Mouse (Mus musculus) thymus, adult 18-20 months (tissue): ENCODE results near the gene Pard3b.

Experiments
- DNase-seq, 2 experiments: peaks; one replicate each; pipeline ENCODE4 v3.0.0; 2022; ENCODE audit warnings: mixed read lengths in 2 of 2

Pard3b gene

DNA sequence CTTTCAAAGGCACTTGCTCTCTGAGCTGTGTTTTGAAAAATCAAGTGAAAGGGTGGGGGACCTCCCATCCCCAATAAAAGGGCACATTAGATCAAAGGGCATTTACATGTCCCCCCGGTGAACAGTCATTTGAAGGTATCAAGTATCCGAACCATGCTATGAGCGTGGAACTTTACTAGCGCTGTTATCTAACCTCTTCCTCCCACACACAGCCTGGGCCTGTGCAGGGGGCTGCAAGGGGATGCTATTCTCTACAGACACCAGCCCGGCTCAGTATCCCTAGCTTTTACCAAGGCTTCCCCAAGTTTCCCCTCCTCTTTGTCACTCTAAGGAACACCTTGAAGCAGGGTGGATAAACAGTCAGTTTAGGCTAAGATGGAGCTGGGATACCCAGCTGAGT is 1010.0 kb downstream of the Pard3b start:
- no peak for DNase-seq

GRCm38 (mm10) chr1:62650491-62650890 is 1011.9 kb downstream of the Pard3b start:
- DNase-seq: no peak

GRCm38 (mm10) chr1:62654436-62654835 is 1015.8 kb downstream of the Pard3b start:
- DNase-seq: no peak

GRCm38 (mm10) chr1:62664960-62665645 is 1026.5 kb downstream of the Pard3b start:
- DNase-seq: no peak

GRCm38 (mm10) chr1:62665771-62666730 is 1027.4 kb downstream of the Pard3b start:
- no peak for DNase-seq

DNA sequence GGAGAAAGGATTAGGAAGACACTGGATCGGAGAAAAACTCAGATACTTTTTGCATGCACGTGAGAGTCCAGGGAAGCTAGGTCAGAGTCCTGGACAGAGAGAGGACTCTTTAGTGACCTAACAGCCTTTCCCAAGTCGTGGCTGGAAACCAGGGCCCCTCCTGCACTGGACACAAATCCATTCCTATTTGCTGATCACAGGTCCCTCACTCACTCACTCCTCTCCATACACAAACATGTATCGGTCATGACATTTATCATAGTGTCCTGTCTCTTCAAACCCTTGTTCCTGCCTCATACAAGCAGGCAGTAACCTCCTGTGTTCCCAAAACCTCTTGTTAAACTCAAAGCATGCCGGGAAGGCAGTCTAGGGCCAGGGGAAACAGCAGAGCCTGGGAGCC is 1028.2 kb downstream of the Pard3b start:
- no peak for DNase-seq

DNA sequence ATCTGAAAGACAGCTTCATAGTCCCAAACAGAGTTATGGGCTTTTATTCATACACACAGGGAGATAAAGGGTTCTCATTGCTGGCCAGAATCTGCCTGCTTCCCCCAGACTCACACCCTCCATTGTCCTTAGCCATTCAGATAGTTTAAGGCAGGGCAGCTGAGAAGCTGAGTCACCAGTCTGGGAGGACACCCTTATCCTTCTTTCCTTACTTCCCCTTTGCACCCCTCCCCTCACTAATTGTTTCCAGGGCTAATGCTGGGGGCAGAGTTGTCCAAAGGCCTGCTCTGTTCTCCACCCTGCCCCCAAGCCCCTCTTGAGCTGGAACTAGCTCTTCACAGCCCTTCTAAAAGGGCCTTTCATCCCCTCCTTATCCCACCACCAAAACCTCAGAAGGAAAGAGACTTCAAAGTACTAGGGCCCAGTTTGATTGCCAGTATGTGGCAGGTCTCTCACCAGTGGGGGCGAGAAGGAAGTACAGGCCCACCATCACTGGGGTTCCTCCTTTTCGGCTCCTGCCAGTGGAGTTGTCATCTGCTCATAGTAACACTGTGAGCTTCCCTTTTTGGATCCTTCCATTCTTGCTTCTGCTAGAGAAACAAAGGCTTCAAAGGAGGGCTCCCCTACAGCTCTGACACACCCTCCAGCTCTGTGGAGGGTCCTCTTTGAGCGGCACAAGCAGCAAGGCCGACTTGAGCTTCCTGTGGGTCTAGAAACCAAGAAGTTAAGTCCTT is 1040.2 kb downstream of the Pard3b start:
- no peak for DNase-seq

DNA sequence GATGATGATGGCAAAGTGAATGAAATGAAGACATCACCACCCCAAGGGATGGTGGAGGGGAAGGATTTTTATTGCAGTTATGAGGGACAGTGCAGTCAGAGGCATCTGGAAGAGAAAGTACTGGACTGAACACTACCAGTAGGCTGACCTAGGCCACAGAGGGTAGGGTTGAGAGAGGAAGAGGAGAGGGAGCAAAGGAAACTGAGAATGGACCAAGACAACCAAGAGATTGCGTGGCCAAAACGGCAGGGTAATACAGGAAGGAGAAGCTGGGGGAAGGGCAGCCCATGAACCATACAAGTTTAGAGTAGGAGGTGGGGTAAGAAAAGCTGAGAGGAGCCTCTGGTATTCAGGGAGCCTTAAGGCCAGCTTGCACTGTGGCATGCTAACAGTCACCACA is 1040.8 kb downstream of the Pard3b start:
- DNase-seq: no peak

DNA sequence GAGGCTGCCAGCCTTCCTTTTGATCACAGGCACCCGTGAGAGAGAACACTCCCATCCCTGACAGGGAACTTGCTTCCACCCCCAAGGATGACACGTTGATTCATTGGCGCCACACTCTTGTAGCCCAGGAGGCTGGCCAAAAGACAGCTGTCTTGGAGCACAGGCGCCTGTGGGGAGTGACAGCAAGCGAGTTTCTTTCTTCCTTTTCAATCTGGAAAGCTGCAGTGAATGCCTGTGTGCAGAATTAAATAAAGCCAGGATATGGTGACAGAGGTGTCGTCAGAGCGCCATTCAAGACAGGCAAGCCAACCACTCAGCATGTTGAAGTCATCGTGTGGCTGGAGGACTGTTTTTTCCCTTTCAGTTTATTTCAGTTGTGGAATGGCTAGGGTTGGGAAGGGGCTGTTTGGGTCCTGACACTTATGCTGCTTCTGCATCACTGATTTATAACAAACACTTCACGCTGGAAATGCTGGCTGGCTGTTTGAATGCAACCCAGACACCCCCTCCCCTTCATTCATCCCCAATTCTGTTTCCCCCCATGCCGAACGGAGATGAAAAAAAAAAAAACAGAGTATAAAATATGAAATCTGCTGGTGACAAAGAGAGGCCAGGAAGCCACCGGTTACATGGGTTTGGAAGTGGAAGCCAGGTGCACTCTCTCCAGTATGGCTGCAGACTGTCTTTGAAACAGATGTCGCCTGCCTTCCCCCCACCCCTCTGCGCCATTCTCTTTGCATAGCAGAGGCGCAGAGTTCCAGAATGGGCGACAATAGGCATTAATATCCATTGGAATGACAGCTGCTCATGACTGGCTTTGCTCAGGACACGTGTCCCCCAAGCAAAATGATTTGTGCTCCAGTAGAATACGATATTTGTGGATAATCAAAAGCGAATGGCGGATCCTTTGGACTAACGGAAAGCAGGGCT is 1044.1 kb downstream of the Pard3b start:
- DNase-seq: no peak

DNA sequence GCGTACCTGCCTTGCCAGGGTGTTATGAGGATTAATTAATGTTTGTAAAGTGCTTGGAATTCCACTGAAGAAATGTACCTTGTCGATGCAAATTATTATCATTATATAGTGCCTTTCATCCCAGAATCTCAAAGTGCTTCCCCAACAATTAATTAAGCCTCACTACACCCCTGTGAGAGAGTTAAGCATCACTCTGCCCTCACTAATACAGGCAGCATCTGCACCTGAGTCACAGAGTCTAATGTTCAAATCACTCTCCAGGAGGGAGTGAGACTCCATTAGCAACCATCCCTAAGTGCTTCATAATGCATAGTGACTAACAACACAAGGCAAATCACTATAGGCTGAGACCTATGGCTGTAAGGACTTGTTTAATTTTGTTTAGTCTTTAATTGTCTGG is 1044.9 kb downstream of the Pard3b start:
- DNase-seq: no peak

DNA sequence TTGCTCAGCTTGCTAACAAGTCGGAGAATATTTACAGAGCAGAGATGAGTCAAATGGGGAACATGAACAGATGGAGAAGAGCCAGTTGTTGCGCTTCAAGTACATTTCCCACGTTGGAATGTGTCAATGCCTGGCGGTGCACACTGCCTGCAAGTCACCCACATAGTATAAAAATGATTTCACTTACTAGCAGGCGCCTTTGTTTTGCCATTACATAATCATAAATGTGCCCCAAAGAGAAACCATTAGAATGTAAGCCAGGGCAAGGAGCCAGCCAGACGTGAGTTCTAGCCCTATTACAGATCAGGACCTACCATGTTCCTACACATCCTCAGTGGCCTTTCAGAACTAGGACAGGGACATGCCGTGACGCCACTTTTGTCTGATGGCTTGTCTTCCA is 1048.9 kb downstream of the Pard3b start:
- DNase-seq: no peak

GRCm38 (mm10) chr1:62691175-62691574 is 1052.6 kb downstream of the Pard3b start:
- DNase-seq: no peak
